Mouse (Mus musculus) left cerebral cortex, adult 18-20 months (tissue): ENCODE measurements around the gene Khdc3. TPM values are rescaled to one million over a fixed set of nuclear protein-coding genes. Genes with fewer than 3 reads are reported as not detected.
"Not testable (repeated sequence)": the region's sequence is repeated elsewhere in the genome, so short reads cannot be mapped to it uniquely, and the experiment has no call there.

ENCODE experiments used
- DNase-seq, 2 experiments: peaks; one replicate each; pipeline ENCODE4 v3.0.0; 2021 to 2022; ENCODE audit warnings: low spot score in 2 of 2, mixed read lengths in 1 of 2
- long read RNA-seq, 2 experiments: library from polyadenylated mRNA; stranded (forward); transcript quantifications; one replicate each; pipeline ENCODE4 v2.0.0; 2021
- total RNA-seq, 2 experiments: library from RNA; stranded (reverse); gene quantifications; 2 replicates each; pipeline ENCODE4 v1.2.3; 2021

Khdc3 gene
- total RNA-seq: 1 to 10 TPM; 1.7 to 2.3 TPM
- long read RNA-seq, experiment 1: 0 reads
- long read RNA-seq, experiment 2, partial matches to known transcripts: 2 of 2 reads
- long read RNA-seq, experiment 2, other reads (novel, unspliced or antisense): 0 of 2 reads

GRCm38 (mm10) chr9:73101536-73101935 lies at the start of gene Khdc3:
TSS of gene Khdc3 (plus strand) at chr9:73101836.
- DNase-seq: no peak

GRCm38 (mm10) chr9:73055441-73055911 lies 46.2 kb upstream of the Khdc3 start:
- no peak for DNase-seq

- DNase-seq: no peak
Measured at GRCm38 (mm10) chr9:73059224-73059623, 42.4 kb upstream of the Khdc3 start.

DNA sequence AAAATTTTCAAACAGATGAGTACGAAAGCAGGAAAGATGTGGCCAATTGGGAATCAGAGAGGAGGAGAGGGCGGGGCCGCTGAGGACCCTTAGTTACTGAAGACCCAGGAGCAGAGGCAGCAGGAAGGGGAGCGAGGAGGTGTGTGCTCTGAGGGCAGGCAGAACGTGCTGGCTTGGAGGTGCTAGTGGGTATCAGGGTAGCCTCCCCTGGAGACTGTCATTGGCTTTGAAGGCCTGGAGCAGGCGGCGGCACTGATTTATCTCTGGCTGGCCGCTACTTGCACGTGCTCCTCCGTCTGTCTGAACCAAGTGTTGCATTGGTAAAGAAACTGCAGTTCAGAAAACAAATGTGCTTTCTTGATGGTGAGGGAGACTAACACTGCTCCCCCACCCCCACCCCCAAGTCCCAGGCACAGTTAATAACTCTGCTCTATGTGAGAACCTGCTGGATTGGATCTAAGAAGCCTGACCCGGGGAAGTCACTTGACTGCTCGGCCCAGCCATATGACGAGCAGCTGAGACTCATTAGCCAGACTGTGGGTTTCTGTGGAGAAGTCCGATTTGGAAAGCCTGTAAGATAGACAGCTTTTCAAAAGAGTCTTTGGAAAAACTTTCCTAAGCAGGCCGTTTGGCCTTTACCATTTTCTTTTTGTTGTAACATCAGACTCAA lies 37.9 kb upstream of the Khdc3 start:
- DNase-seq: no peak

- DNase-seq: no peak
Measured at GRCm38 (mm10) chr9:73067086-73067485, 34.5 kb upstream of the Khdc3 start.

GRCm38 (mm10) chr9:73068230-73068679 lies 33.4 kb upstream of the Khdc3 start:
- DNase-seq: peak; percentile 64 to 72

- DNase-seq: no peak
Measured at GRCm38 (mm10) chr9:73068688-73069087, 32.9 kb upstream of the Khdc3 start.

- DNase-seq: peak in 1 of 2 experiments; percentile 6
Measured at GRCm38 (mm10) chr9:73070971-73071659, 30.5 kb upstream of the Khdc3 start.

DNA sequence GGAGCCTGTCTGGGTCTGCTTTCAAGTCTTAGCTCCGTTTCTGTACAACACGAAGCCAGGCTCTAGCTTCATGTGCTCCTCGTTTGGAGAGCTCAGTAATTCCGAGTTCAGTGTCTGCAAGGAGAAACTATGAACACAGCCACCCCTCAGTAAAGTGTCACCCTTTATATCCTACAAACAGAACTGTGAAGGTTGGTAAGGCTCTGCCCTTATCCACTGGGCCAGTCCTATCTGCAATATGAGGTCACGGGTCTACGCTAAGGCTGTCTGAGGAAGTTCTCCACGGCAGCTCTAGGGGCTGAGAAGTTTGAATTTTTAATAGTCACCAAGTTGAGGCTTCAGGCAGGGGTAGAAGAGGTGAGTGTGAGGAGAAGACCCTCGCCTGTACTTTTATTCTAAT lies 29.2 kb upstream of the Khdc3 start:
- DNase-seq: no peak

DNA sequence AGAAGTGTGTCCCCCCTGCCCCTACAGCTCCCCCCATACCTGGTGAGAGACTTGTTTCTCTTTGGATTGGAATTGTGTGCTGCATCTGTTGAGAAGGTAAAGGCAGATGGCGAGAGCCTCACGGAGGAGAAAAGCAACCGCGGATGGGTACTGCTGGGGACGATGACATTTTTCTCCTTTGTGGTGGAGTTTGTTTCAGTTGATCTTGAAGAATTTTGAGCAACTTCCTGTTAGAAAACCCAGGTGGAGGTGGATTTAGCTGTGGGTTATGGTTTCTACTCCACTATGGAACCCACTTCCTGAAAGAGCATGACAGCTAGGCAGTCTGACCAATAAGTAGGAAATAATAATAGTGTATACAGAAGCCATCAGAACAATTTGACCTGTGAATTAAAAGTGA lies 28.5 kb upstream of the Khdc3 start:
- no peak for DNase-seq

DNA sequence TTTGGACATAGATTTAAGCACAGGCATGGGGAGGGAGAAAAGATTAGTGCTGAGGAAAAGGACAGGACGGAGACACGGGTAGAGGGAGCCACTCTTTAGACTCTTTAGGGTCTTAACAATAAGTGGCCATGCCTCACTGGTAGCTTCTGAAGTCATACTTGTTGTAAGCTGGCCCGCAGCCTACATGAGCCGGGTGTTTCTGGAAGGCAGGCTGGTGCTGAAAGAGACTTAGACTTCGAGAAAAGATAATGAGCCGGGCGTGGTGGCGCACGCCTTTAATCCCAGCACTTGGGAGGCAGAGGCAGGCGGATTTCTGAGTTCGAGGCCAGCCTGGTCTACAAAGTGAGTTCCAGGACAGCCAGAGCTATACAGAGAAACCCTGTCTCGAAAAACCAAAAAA lies 22.3 kb upstream of the Khdc3 start:
- not testable (repeated sequence) for DNase-seq

DNA sequence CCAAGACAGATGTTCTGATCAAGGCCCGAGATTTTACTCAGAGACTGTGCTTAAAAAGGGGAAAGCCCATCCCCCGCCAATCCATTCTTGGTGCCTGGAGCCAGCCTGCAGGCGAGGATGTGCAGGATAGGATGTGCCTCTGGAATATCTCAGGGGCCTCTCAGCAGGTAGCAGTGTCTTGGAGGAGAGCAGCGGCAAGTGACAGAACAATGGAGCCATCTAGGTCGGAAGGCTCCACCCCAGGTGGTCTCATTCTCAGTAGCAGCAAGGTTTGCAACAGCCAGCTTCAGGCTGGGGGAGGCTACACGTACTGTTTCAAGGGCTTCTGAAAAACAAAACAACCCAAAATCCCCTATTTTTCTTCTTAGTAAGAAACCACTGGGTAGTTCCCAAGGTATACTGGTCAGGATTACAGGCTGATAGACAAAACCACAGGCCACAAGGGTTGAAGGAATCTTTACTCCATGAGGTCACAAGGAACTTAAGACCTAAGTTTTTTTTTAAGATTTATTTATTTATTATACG lies 21.8 kb upstream of the Khdc3 start:
- DNase-seq: no peak

DNA sequence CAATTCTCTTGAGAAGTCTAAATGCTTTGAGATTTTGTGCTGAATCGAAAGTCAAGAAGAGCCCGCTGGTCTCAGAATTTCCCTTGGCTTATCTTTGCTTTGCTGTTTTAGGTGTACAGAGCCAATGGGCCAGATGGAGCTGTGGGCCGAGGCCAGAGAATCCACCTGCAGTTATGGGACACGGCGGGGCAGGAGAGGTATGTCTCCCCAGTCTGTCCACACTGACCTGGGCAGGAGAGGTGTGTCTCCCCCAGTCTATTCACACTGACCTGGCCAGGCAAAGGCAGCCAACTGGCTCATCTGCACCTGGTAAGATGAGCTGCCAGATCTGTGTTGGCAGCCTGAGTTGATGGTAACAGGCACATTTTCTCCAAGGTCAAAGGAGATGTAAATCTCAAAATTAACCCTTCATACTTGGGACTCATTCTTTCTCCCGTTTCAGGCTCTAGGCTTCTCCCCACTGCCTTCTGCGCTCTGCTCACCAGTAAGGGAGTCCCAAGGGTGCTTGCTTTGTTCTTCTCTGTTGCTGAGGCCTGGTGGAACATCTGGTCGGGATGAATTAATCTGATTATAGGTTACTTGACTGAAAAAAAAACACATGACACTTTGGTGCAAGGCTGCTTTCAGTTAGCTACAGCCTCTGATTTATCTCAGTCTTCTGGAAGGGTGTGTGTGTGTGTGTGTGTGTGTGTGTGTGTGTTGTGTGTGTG lies 19.2 kb upstream of the Khdc3 start:
- DNase-seq: no peak

- no peak for DNase-seq
Measured at GRCm38 (mm10) chr9:73083956-73084355, 17.7 kb upstream of the Khdc3 start.

DNA sequence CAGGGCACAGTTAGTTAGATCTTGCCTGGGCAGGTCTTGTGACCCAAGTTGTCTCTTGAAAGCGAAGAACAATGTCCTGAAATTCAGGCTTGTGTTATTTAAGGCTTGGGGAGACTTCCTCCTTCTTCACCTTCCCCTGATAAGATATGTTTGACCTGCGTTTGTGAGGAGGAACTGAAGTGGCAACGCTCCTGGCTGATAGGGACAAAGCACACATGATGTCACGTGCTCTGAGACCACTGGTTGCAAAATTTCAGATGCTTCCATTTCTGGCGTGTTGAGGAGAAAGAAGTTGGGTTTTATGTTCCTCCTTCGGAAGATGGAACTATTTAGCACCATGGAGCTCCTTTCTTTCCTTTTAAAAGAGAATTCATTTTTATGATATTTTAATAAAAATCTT lies 15.8 kb upstream of the Khdc3 start:
- DNase-seq: no peak

DNA sequence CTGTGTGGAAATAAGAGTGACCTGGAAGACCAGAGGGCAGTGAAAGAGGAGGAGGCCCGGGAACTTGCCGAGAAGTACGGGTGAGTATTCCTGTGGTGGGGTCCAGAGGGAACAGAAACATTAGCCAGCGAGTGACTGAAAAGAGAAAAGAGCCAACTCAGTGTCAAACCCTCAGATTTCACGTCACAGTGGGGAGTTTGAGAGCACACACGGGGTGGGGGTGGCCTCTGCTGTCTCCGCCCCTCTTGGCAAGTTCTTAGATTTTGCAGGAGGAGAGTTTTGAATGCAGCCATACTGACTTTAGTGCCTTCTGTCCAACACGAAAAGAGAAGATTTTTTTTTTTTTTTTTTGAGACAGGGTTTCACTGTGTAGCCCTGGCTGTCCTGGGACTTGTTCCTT lies 14.5 kb upstream of the Khdc3 start:
- DNase-seq: no peak

GRCm38 (mm10) chr9:73087581-73087980 lies 14.1 kb upstream of the Khdc3 start:
- no peak for DNase-seq

GRCm38 (mm10) chr9:73089222-73089920 lies 12.3 kb upstream of the Khdc3 start:
- no peak for DNase-seq

DNA sequence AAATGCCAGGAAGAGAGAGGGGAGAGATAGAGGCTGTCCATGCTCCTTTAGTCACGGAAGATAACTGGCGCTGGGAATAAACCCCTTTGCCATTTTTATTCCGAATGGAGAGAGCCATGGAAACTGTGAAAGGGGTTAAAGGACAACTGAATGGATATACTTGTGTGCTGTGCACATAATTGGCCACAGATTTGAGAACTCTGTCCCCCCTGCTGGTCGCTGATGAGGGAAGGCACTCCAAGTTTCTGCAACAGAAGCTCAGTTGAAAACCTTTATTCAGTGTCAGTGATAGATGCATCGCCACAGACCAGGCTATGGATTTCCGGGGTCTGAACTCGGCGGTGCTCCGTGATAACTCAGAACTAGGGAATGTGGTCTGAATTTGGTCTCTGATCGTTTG lies 11.5 kb upstream of the Khdc3 start:
- DNase-seq: no peak

DNA sequence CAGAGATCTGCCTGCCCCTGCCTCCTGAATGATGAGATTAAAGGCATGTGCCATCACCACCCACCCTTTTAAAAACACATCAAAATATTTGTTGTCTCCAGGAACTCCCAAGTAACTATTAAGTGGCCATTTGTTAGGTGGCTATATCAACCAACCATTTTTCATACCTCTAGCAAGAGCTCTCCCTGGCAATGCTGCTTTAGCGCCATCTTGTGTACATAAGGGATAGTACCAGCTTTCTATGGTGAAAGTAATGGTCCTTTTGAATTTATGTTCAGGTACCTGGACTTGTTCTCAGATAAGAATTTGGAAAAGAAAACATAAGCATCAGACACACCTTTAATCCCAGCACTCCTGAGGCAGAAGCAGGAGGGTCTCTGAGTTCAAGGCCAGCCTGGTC lies 9.9 kb upstream of the Khdc3 start:
- DNase-seq: peak in 1 of 2 experiments; percentile 37

DNA sequence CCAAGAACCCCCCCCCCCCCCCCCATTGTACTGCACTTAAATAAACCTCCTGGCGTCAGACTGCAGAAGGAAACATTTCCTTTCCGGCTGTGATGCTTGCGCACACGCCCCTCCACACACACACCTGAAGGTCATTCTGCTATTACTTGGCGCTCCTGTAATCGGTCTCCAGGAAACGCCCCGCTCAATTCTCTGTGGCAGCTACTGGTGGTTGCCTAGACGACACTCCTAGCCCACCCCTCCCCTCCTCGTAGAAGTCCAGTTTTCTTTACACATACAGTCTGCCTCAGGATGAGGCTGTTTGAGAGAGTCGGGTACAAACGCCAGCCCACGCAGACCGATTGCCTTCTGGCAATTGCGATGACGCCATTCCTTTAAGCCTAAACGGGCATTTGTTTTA lies 7.1 kb upstream of the Khdc3 start:
- DNase-seq: peak in 1 of 2 experiments; percentile 20
